In the genomic region with DNA sequence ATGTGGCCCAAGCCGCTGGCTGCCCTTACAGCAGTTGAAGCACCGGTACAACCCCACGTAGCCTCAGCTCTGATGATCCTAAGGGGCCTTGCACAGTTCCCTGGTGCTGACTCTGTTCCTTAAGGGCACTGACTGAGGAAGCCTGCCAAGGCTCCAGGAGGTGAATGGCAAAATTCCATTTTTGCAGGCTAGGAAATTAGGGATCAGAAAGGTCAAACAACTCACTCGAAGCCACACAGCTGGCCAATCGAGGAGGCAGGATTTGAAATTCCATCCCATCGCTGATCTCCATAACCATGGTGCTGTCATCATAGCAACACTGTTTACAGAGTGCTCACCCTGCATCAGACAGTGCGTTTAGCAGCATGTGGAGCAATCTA, we compare ENCODE assay signal across 16 mouse cellular contexts. TPM values are rescaled to one million over a fixed set of nuclear protein-coding genes. Genes with fewer than 3 reads are reported as not detected.
A peak's percentile ranks its signal among the peaks of the same experiment; 100 is the strongest.
DNase-seq lines count a peak whose midpoint lies in the region; ATAC-seq lines count a peak whose summit lies in the region.
"Had no signal": no experiment of that assay in that cellular context is flagged by ENCODE, and none has a peak within 500 bp of the region (broad histone marks: within the 10 kb centered on the region; RNA-seq: fewer than 3 reads in every experiment).

No protein-coding gene starts in this region.

- H3K36me3 ChIP-seq in kidney, embryonic 14.5 days (ENCODE audit: control insufficient read depth, insufficient read depth, low read length), result no peaks in the 10 kb centered on the region
- H3K36me3 ChIP-seq in midbrain, embryonic 11.5 days (ENCODE audit: control insufficient read depth, insufficient read depth, low read length), result no peaks in the 10 kb centered on the region
- H3K36me3 ChIP-seq in midbrain, embryonic 15.5 days (replicated peaks), result no peaks in the 10 kb centered on the region

- no peak overlapping the region for H3K4me3 ChIP-seq in kidney, embryonic 14.5 days (ENCODE audit: low read length)
- no peak overlapping the region for H3K4me3 ChIP-seq in midbrain, embryonic 11.5 days (ENCODE audit: low read depth, low read length)
- no peak overlapping the region for H3K4me3 ChIP-seq in midbrain, embryonic 15.5 days

- H3K4me1 ChIP-seq in kidney, embryonic 14.5 days (ENCODE audit: control insufficient read depth, insufficient read depth, low read length), result no peaks in the 10 kb centered on the region
- peaks cover 7% of the 10 kb centered on the region; the same call in 1 of the 2 replicates for H3K4me1 ChIP-seq in midbrain, embryonic 11.5 days (ENCODE audit: control insufficient read depth, insufficient read depth, low read length)
- peaks cover 8% of the 10 kb centered on the region; the same call in 1 of the 2 replicates for H3K4me1 ChIP-seq in midbrain, embryonic 15.5 days

- no peak overlapping the region for H3K4me2 ChIP-seq in kidney, embryonic 14.5 days (replicated peaks; ENCODE audit: low read depth, low read length)
- no peak overlapping the region for H3K4me2 ChIP-seq in midbrain, embryonic 11.5 days
- H3K4me2 ChIP-seq in midbrain, embryonic 15.5 days, result no peak overlapping the region

- H3K27ac ChIP-seq in kidney, embryonic 14.5 days (ENCODE audit: low read depth, low read length), result no peak overlapping the region
- no peak overlapping the region for H3K27ac ChIP-seq in midbrain, embryonic 11.5 days (ENCODE audit: low read depth, low read length)
- H3K27ac ChIP-seq in midbrain, embryonic 15.5 days, result no peak overlapping the region
- H3K27ac ChIP-seq: kidney, postnatal 0 days had no signal

- H3K9ac ChIP-seq in kidney, embryonic 14.5 days (ENCODE audit: low read depth, low read length), result no peak overlapping the region
- no peak overlapping the region for H3K9ac ChIP-seq in midbrain, embryonic 11.5 days (ENCODE audit: low read length)
- H3K9ac ChIP-seq in midbrain, embryonic 15.5 days, result no peak overlapping the region

- WGBS in kidney, embryonic 14.5 days, result 71% methylated on average over 7 of the region's 7 CpGs
- WGBS in midbrain, embryonic 11.5 days, result 80% methylated on average over 7 of the region's 7 CpGs
- WGBS in midbrain, embryonic 15.5 days, result 71% methylated on average over 7 of the region's 7 CpGs

- peak; percentile 76 for DNase-seq in kidney, adult 18-20 months
- DNase-seq in midbrain, embryonic 11.5 days (ENCODE audit: low spot score, missing footprints), result peak; percentile 73
- DNase-seq in kidney, adult 8-10 months, result peak; percentile 86 to 88
- DNase-seq in cerebellum, postnatal 4 days (ENCODE audit: low spot score in 2 of 2), result no peak
- no peak for DNase-seq in embryo, embryonic 11 days
- DNase-seq: adrenal gland, postnatal 25 days; cerebellum, adult 11 months had no signal

- no peaks in the 10 kb centered on the region for H3K27me3 ChIP-seq in kidney, embryonic 14.5 days (ENCODE audit: control insufficient read depth, insufficient read depth, low read length)
- H3K27me3 ChIP-seq in midbrain, embryonic 11.5 days (ENCODE audit: control insufficient read depth, insufficient read depth, low read length), result no peaks in the 10 kb centered on the region
- H3K27me3 ChIP-seq in midbrain, embryonic 15.5 days (replicated peaks), result no peaks in the 10 kb centered on the region

- ATAC-seq in kidney, embryonic 14.5 days (ENCODE audit: low FRiP score, low TSS enrichment), result no peak
- no peak for ATAC-seq in midbrain, embryonic 11.5 days (ENCODE audit: low FRiP score)
- ATAC-seq in midbrain, embryonic 15.5 days (replicated peaks), result no peak

- H3K9me3 ChIP-seq in kidney, embryonic 14.5 days (ENCODE audit: control insufficient read depth, low read length), result no peaks in the 10 kb centered on the region
- no peaks in the 10 kb centered on the region for H3K9me3 ChIP-seq in midbrain, embryonic 11.5 days (ENCODE audit: control insufficient read depth, low read length)
- no peaks in the 10 kb centered on the region for H3K9me3 ChIP-seq in midbrain, embryonic 15.5 days

RNA-seq across cellular contexts. Expression of gene Adra2b, which starts 15.6 kb away (rescaled TPM):
- 0.69 and 1.8 TPM in 2 replicates for polyA plus RNA-seq in kidney, embryonic 14.5 days (2014; fragmentation: Nextera tagmentation; extraction: Ambion mirVana)
- 2.8 and 2.9 TPM in 2 replicates for polyA plus RNA-seq in midbrain, embryonic 11.5 days (2014; fragmentation: Nextera tagmentation; extraction: Ambion mirVana)
- 0.19 and 0.34 TPM in 2 replicates for polyA plus RNA-seq in midbrain, embryonic 15.5 days (2015; fragmentation: Nextera tagmentation; extraction: Ambion mirVana)

RNA-seq across cellular contexts. Expression of gene Astl, which starts 40.2 kb away (rescaled TPM):
- not detected in 2 replicates for polyA plus RNA-seq in kidney, embryonic 14.5 days (2014; fragmentation: Nextera tagmentation; extraction: Ambion mirVana)
- polyA plus RNA-seq in midbrain, embryonic 11.5 days (2014; fragmentation: Nextera tagmentation; extraction: Ambion mirVana), result not detected in 2 replicates
- not detected in 2 replicates for polyA plus RNA-seq in midbrain, embryonic 15.5 days (2015; fragmentation: Nextera tagmentation; extraction: Ambion mirVana)
- polyA plus RNA-seq: cortical plate, adult 2 months; gonadal fat pad, adult 2 months; kidney, postnatal 0 days; midbrain, embryonic 14.5 days; neural tube, embryonic 14.5 days; testis, adult 2 months; urinary bladder, adult 2 months had no signal

RNA-seq across cellular contexts. Expression of gene Dusp2, which starts 42.6 kb away (rescaled TPM):
- polyA plus RNA-seq in kidney, embryonic 14.5 days (2014; fragmentation: Nextera tagmentation; extraction: Ambion mirVana), result 13.0 and 14.2 TPM in 2 replicates
- polyA plus RNA-seq in midbrain, embryonic 11.5 days (2014; fragmentation: Nextera tagmentation; extraction: Ambion mirVana), result 3.4 and 4.4 TPM in 2 replicates
- polyA plus RNA-seq in midbrain, embryonic 15.5 days (2015; fragmentation: Nextera tagmentation; extraction: Ambion mirVana), result 11.0 TPM in 2 replicates

RNA-seq across cellular contexts. Expression of gene Gpat2, which starts 46.4 kb away (rescaled TPM):
- polyA plus RNA-seq in kidney, embryonic 14.5 days (2014; fragmentation: Nextera tagmentation; extraction: Ambion mirVana), result 0.15 TPM in 1 of 2 replicates, not detected in the other
- 0.16 and 0.37 TPM in 2 replicates for polyA plus RNA-seq in midbrain, embryonic 11.5 days (2014; fragmentation: Nextera tagmentation; extraction: Ambion mirVana)
- polyA plus RNA-seq in midbrain, embryonic 15.5 days (2015; fragmentation: Nextera tagmentation; extraction: Ambion mirVana), result 0.21 and 0.24 TPM in 2 replicates

Comparison
In these comparisons a context has a peak if more than half of its experiments do, and no peak if none do; other contexts are left out.
1. DNase-seq: peak in kidney, adult 18-20 months (single experiment), midbrain, embryonic 11.5 days (single experiment) and kidney, adult 8-10 months (2 of 2); none in cerebellum, postnatal 4 days (0 of 2) and embryo, embryonic 11 days (single experiment).